In genomic region chr15:81219054-81219453, GRCm38 (mm10) we compare ENCODE assay signal across 19 mouse cellular contexts. TPM values are rescaled to one million over a fixed set of nuclear protein-coding genes. Genes with fewer than 3 reads are reported as not detected.
"Had no signal": no experiment of that assay in that cellular context is flagged by ENCODE, and none has a peak within 500 bp of the region (broad histone marks: within the 10 kb centered on the region; RNA-seq: fewer than 3 reads in every experiment).

No protein-coding gene starts in this region.

- DNase-seq: kidney, adult 9 months; kidney, postnatal 4 days; left cerebral cortex, postnatal 4 days; lung, adult 18-20 months; lung, postnatal 4 days; right cerebral cortex, postnatal 14 days; thymus, adult 18-20 months; thymus, postnatal 36 days had no signal

- H3K4me2 ChIP-seq: limb, embryonic 13.5 days; midbrain, embryonic 11.5 days; midbrain, embryonic 15.5 days; neural tube, embryonic 12.5 days had no signal

- H3K4me1 ChIP-seq: limb, embryonic 13.5 days; midbrain, embryonic 15.5 days; neural tube, embryonic 12.5 days had no signal

- H3K36me3 ChIP-seq: limb, embryonic 13.5 days; midbrain, embryonic 15.5 days; neural tube, embryonic 12.5 days had no signal

- ATAC-seq: midbrain, embryonic 15.5 days had no signal

- H3K9me3 ChIP-seq: limb, embryonic 13.5 days; midbrain, embryonic 15.5 days; neural tube, embryonic 12.5 days had no signal

- H3K27me3 ChIP-seq: limb, embryonic 13.5 days; midbrain, embryonic 15.5 days; neural tube, embryonic 12.5 days had no signal

- H3K9ac ChIP-seq: limb, embryonic 13.5 days; liver, embryonic 14.5 days; midbrain, embryonic 15.5 days; neural tube, embryonic 12.5 days had no signal

- H3K27ac ChIP-seq: kidney, postnatal 0 days; layer of hippocampus, adult 2 months; limb, embryonic 13.5 days; liver, embryonic 14.5 days; midbrain, embryonic 15.5 days; neural tube, embryonic 12.5 days had no signal

- H3K4me3 ChIP-seq: layer of hippocampus, adult 2 months; limb, embryonic 13.5 days; megakaryocyte, embryonic 14.5 days; midbrain, embryonic 15.5 days; neural tube, embryonic 12.5 days had no signal

RNA-seq across cellular contexts. Expression of gene Mchr1, which starts 16.2 kb away (rescaled TPM):
- total RNA-seq: liver, adult 2 months; monocyte, adult 5-6 weeks; neutrophil, adult 5-6 weeks had no signal
- polyA plus RNA-seq: liver, adult 2 months had no signal
